Mouse (Mus musculus): ENCODE data around the gene 4933427D14Rik.
"Not testable (repeated sequence)": the region's sequence is repeated elsewhere in the genome, so short reads cannot be mapped to it uniquely, and the experiment has no call there.

4933427D14Rik gene

GRCm38 (mm10) chr11:72203440-72203839 is 3.8 kb downstream of the 4933427D14Rik start:
- no peak for DNase-seq (ENCODE audit: low read depth, low spot score)

GRCm38 (mm10) chr11:72196506-72196905 is 10.8 kb downstream of the 4933427D14Rik start:
- DNase-seq (ENCODE audit: low read depth, low spot score): no peak

- no peak for DNase-seq (ENCODE audit: low read depth, low spot score)
These were observed 13.0 kb downstream of the 4933427D14Rik start for GRCm38 (mm10) chr11:72194259-72194658.

- no peak for DNase-seq (ENCODE audit: low read depth, low spot score)
These were observed 16.4 kb downstream of the 4933427D14Rik start for GRCm38 (mm10) chr11:72190857-72191256.

GRCm38 (mm10) chr11:72184252-72184651 is 23.0 kb downstream of the 4933427D14Rik start:
- DNase-seq (ENCODE audit: low read depth, low spot score): no peak

GRCm38 (mm10) chr11:72181136-72181535 is 26.1 kb downstream of the 4933427D14Rik start:
- no peak for DNase-seq (ENCODE audit: low read depth, low spot score)

- no peak for DNase-seq (ENCODE audit: low read depth, low spot score)
These were observed 26.7 kb downstream of the 4933427D14Rik start for GRCm38 (mm10) chr11:72180556-72180955.

GRCm38 (mm10) chr11:72176553-72176952 is 30.7 kb downstream of the 4933427D14Rik start:
- DNase-seq (ENCODE audit: low read depth, low spot score): no peak

- DNase-seq (ENCODE audit: low read depth, low spot score): no peak
These were observed 31.3 kb downstream of the 4933427D14Rik start for GRCm38 (mm10) chr11:72175966-72176365.

GRCm38 (mm10) chr11:72174721-72175120 is 32.5 kb downstream of the 4933427D14Rik start:
- no peak for DNase-seq (ENCODE audit: low read depth, low spot score)

- DNase-seq (ENCODE audit: low read depth, low spot score): no peak
These were observed 33.8 kb downstream of the 4933427D14Rik start for GRCm38 (mm10) chr11:72173506-72173905.

GRCm38 (mm10) chr11:72171906-72172305 is 35.4 kb downstream of the 4933427D14Rik start:
- not testable (repeated sequence) for DNase-seq (ENCODE audit: low read depth, low spot score)

GRCm38 (mm10) chr11:72169871-72170270 is 37.4 kb downstream of the 4933427D14Rik start:
- DNase-seq (ENCODE audit: low read depth, low spot score): no peak

GRCm38 (mm10) chr11:72163198-72163597 is 44.1 kb downstream of the 4933427D14Rik start:
- DNase-seq (ENCODE audit: low read depth, low spot score): no peak

- no peak for DNase-seq (ENCODE audit: low read depth, low spot score)
These were observed 50.6 kb downstream of the 4933427D14Rik start for GRCm38 (mm10) chr11:72156624-72157023.

- no peak for DNase-seq (ENCODE audit: low read depth, low spot score)
These were observed 51.3 kb downstream of the 4933427D14Rik start for GRCm38 (mm10) chr11:72155981-72156428.

GRCm38 (mm10) chr11:72155186-72155980 is 51.9 kb downstream of the 4933427D14Rik start:
- DNase-seq (ENCODE audit: low read depth, low spot score): no peak

- no peak for DNase-seq (ENCODE audit: low read depth, low spot score)
These were observed 54.0 kb downstream of the 4933427D14Rik start for GRCm38 (mm10) chr11:72153122-72153862.

GRCm38 (mm10) chr11:72151120-72151519 is 56.1 kb downstream of the 4933427D14Rik start:
- no peak for DNase-seq (ENCODE audit: low read depth, low spot score)

- no peak for DNase-seq (ENCODE audit: low read depth, low spot score)
These were observed 59.3 kb downstream of the 4933427D14Rik start for GRCm38 (mm10) chr11:72147910-72148309.

- DNase-seq (ENCODE audit: low read depth, low spot score): no peak
These were observed 61.4 kb downstream of the 4933427D14Rik start for GRCm38 (mm10) chr11:72145877-72146248.

GRCm38 (mm10) chr11:72145182-72145876 is 61.9 kb downstream of the 4933427D14Rik start:
- no peak for DNase-seq (ENCODE audit: low read depth, low spot score)

Measured in retina, adult 2 months (tissue).